Mouse (Mus musculus): Measurements from ENCODE around the gene Pop5. TPM values are rescaled to one million over a fixed set of nuclear protein-coding genes. Genes with fewer than 3 reads are reported as not detected.
A peak's percentile ranks its signal among the peaks of the same experiment; 100 is the strongest.

Gene Pop5
- total and polyA plus RNA-seq, 3 experiments = 32.2 to 38.1 (median 36.2) TPM

DNA sequence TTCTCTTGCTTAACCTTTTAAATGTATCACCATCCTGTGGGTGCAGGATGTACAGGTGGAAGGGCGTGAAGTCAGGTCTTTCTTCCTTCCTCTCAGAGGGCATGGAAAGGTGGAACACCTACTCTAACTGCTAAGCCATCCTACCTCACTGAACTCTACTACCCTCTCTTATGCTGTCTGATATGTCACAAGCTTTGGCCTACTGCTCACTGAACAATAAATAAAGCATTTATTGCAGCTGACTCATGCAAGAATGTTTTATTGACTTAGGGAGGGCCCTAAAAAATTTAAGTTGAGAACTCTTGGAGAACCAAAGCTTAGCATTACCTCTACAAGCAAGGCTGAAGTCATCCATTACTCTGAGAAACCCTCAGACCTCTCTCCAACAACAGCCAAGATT is 34.3 kb downstream of the Pop5 start:
- intact Hi-C loops (cut with DNase I) = loop anchor here (10.0 kb wide), 1 partner anchor 215 kb away; the partner anchor contains the start of gene Sirt4
- Histone ChIP-seq H3K27ac (peak overlapping the region; percentile 4; the same call in 1 of the 2 replicates), H3K27me3 (ENCODE audit: control insufficient read depth, insufficient read depth, low read length) (no peaks in the 10 kb centered on the region), H3K9ac (ENCODE audit: low read depth, low read length) (no peak overlapping the region), H3K4me1 (ENCODE audit: control insufficient read depth, insufficient read depth, low read length) (peaks cover 31% of the 10 kb centered on the region), H3K36me3 (ENCODE audit: control insufficient read depth, insufficient read depth, low read length) (peaks cover 29% of the 10 kb centered on the region), H3K4me3 (peak overlapping the region; percentile 7; the same call in 1 of the 2 replicates), H3K79me2 (replicated peaks; ENCODE audit: control insufficient read depth, insufficient read depth, low read length) (peaks cover 13% of the 10 kb centered on the region)
- 65% methylated on average over 1 of the region's 1 CpGs for WGBS
- TF ChIP-seq EP300 (IDR thresholded peaks at IDR 0.05; ENCODE audit: insufficient read depth, low read depth, low read length) (no peak), POLR2A (IDR thresholded peaks at IDR 0.05; ENCODE audit: insufficient read depth, low read depth, low read length) (no peak), CTCF (IDR thresholded peaks at IDR 0.05) (no peak)
- no peak for DNase-seq

- intact Hi-C loops (cut with DNase I) = loop anchor here (2.0 to 10.0 kb wide), 4 partner anchors 29 to 213 kb away; partner anchors contain the start of genes Dynll1, Sirt4 and Srsf9
- peak overlapping the region; percentile 95 for H3K27ac ChIP-seq
- H3K36me3 ChIP-seq (ENCODE audit: control insufficient read depth, insufficient read depth, low read length) = peaks cover 29% of the 10 kb centered on the region
- no peak for DNase-seq
- under 1% methylated on average over 77 of the region's 77 CpGs for WGBS
- TF ChIP-seq EP300 (IDR thresholded peaks at IDR 0.05; ENCODE audit: insufficient read depth, low read depth, low read length) (no peak), POLR2A (IDR thresholded peaks at IDR 0.05; ENCODE audit: insufficient read depth, low read depth, low read length) (no peak), CTCF (IDR thresholded peaks at IDR 0.05) (no peak)
- no peaks in the 10 kb centered on the region for H3K27me3 ChIP-seq (ENCODE audit: control insufficient read depth, insufficient read depth, low read length)
- peak overlapping the region; percentile 88 for H3K4me3 ChIP-seq
- H3K79me2 ChIP-seq (replicated peaks; ENCODE audit: control insufficient read depth, insufficient read depth, low read length) = peaks cover 13% of the 10 kb centered on the region
- H3K4me1 ChIP-seq (ENCODE audit: control insufficient read depth, insufficient read depth, low read length) = peaks cover 21% of the 10 kb centered on the region
- H3K9ac ChIP-seq (ENCODE audit: low read depth, low read length) = peak overlapping the region; percentile 100
Measured at GRCm38 (mm10) chr5:115271931-115272811, 36.5 kb downstream of the Pop5 start.

DNA sequence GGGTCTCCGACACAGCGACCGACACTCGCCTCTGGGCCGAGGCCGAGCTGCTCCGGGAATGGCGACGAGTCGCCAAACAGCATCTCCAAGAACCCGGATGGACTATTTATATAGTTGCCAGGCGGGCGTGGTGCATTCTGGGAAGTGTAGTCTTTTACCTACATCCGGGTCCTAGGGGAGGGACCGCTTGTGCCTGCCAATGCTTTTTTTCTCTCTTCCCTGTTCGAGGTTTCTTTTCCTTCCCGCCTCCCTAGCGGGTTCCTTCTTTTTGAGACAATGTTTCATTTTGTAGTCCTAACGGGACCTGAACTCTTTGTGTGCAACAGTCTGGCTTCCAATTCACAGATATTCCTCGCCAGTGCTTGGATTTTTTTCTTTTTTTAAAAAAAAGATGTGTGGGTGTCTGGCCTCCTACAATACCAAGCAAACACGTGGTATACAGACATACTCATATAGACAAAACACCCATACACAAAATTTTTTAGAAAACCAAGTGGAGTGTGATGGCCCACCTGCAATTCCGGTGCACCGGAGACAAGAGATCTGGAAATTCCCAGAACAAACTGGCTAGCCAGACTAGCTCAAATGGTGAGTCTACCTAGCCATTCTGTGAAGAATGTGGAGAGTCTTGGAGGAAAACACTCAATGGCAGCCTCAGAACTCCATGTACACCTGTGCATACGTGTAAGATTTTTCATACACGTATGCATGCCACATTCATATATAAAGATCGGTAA is 37.3 kb downstream of the Pop5 start, which contains the start of gene Rnf10:
Rnf10 (minus strand) TSS at position 87 of the 737 bp plus-strand sequence.
- DNase-seq = peak; percentile 96 to 100
- H3K27ac ChIP-seq = peak within 1 kb of the TSS; percentile 95
- TF ChIP-seq CTCF (IDR thresholded peaks at IDR 0.05) (no peak), EP300 (IDR thresholded peaks at IDR 0.05; ENCODE audit: insufficient read depth, low read depth, low read length) (peak; percentile 67; the same call in 1 of the 2 replicates), POLR2A (IDR thresholded peaks at IDR 0.05; ENCODE audit: insufficient read depth, low read depth, low read length) (peak; percentile 99)
- no peaks in the 10 kb centered on the region for H3K27me3 ChIP-seq (ENCODE audit: control insufficient read depth, insufficient read depth, low read length)
- H3K79me2 ChIP-seq (replicated peaks; ENCODE audit: control insufficient read depth, insufficient read depth, low read length) = peaks cover 13% of the 10 kb centered on the region
- peaks cover 17% of the 10 kb centered on the region for H3K4me1 ChIP-seq (ENCODE audit: control insufficient read depth, insufficient read depth, low read length)
- peaks cover 26% of the 10 kb centered on the region for H3K36me3 ChIP-seq (ENCODE audit: control insufficient read depth, insufficient read depth, low read length)
- intact Hi-C loops (cut with DNase I) = loop anchor here (2.0 to 10.0 kb wide), 4 partner anchors 28 to 212 kb away; partner anchors contain the start of genes Dynll1, Sirt4 and Srsf9
- WGBS = 12% methylated on average over 26 of the region's 26 CpGs
- peak within 1 kb of the TSS; percentile 100 for H3K9ac ChIP-seq (ENCODE audit: low read depth, low read length)
- peak within 1 kb of the TSS; percentile 88 for H3K4me3 ChIP-seq

DNA sequence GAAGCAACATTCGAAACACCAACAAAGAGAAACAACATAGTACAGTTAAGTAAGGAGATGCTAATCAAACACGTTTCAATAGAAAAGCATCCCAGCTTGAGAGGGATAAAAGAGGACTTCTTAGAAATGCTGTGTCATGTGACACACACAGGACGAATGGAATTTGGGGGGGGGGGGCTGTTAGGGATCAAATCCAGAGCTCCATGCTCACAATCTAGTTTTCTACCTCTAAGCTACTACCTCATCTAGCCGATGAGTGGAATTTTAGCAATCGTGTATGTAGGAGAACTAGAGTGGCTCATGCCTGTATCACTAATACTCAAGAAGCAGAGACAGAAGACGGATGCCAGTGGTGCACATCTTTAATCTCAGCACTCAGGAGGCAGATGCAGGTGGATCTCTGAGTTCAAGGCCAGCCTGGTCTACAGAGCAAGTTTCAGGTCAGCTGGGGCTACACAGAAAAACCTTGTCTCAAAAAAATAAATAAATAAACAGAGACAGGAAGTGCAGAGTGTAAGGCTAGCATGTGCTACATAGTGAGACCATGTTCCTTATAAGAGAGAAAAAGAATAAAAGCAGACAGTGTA is 38.0 kb downstream of the Pop5 start:
- H3K9ac ChIP-seq (ENCODE audit: low read depth, low read length) = no peak overlapping the region
- H3K27ac ChIP-seq = no peak overlapping the region; the same call in 1 of the 2 replicates
- H3K36me3 ChIP-seq (ENCODE audit: control insufficient read depth, insufficient read depth, low read length) = peaks cover 22% of the 10 kb centered on the region
- no peaks in the 10 kb centered on the region for H3K27me3 ChIP-seq (ENCODE audit: control insufficient read depth, insufficient read depth, low read length)
- H3K4me3 ChIP-seq = no peak overlapping the region; the same call in none of the 2 replicates
- DNase-seq = no peak
- intact Hi-C loops (cut with DNase I) = loop anchor here (2.0 to 10.0 kb wide), 4 partner anchors 27 to 211 kb away; partner anchors contain the start of genes Dynll1, Sirt4 and Srsf9
- WGBS = 67% methylated on average over 6 of the region's 6 CpGs
- no peak for TF ChIP-seq POLR2A (IDR thresholded peaks at IDR 0.05; ENCODE audit: insufficient read depth, low read depth, low read length)
- no peak for TF ChIP-seq EP300 (IDR thresholded peaks at IDR 0.05; ENCODE audit: insufficient read depth, low read depth, low read length)
- no peak for TF ChIP-seq CTCF (IDR thresholded peaks at IDR 0.05)
- peaks cover 13% of the 10 kb centered on the region for H3K79me2 ChIP-seq (replicated peaks; ENCODE audit: control insufficient read depth, insufficient read depth, low read length)
- H3K4me1 ChIP-seq (ENCODE audit: control insufficient read depth, insufficient read depth, low read length) = peaks cover 14% of the 10 kb centered on the region

- H3K9ac ChIP-seq (ENCODE audit: low read depth, low read length) = no peak overlapping the region
- no peak overlapping the region for H3K4me3 ChIP-seq
- H3K27me3 ChIP-seq (ENCODE audit: control insufficient read depth, insufficient read depth, low read length) = no peaks in the 10 kb centered on the region
- intact Hi-C loops (cut with DNase I) = loop anchor here (10.0 kb wide), 1 partner anchor 210 kb away; the partner anchor contains the start of gene Sirt4
- H3K4me1 ChIP-seq (ENCODE audit: control insufficient read depth, insufficient read depth, low read length) = peaks cover 10% of the 10 kb centered on the region
- no peak for DNase-seq
- H3K27ac ChIP-seq = no peak overlapping the region
- peaks cover 12% of the 10 kb centered on the region for H3K79me2 ChIP-seq (replicated peaks; ENCODE audit: control insufficient read depth, insufficient read depth, low read length)
- 52% methylated on average over 1 of the region's 1 CpGs for WGBS
- no peak for TF ChIP-seq POLR2A (IDR thresholded peaks at IDR 0.05; ENCODE audit: insufficient read depth, low read depth, low read length)
- TF ChIP-seq CTCF (IDR thresholded peaks at IDR 0.05) = peak; percentile 54
- peaks cover 17% of the 10 kb centered on the region for H3K36me3 ChIP-seq (ENCODE audit: control insufficient read depth, insufficient read depth, low read length)
Measured at GRCm38 (mm10) chr5:115274353-115274752, 38.7 kb downstream of the Pop5 start.
